Mouse (Mus musculus): ENCODE measurements at regions not wholly inside any gene's neighbourhood (a gene's known extent, or its start where the extent isn't known, plus 50 kb on each side); places are given as distances from the start of the nearest gene placed in this dataset.

GRCm38 (mm10) chr13:72809226-72809625, 180.6 kb downstream of the Irx2 start:
- DNase-seq: no peak

GRCm38 (mm10) chr13:72810626-72811025, 182.0 kb downstream of the Irx2 start:
- no peak for DNase-seq

GRCm38 (mm10) chr13:72814616-72815015, 186.0 kb downstream of the Irx2 start:
- no peak for DNase-seq

- no peak for DNase-seq
Observed at GRCm38 (mm10) chr13:72815236-72815932, 186.8 kb downstream of the Irx2 start.

GRCm38 (mm10) chr13:72815933-72816553, 187.4 kb downstream of the Irx2 start:
- DNase-seq: no peak

GRCm38 (mm10) chr13:72816856-72817255, 188.2 kb downstream of the Irx2 start:
- no peak for DNase-seq

GRCm38 (mm10) chr13:72817521-72817920, 188.9 kb downstream of the Irx2 start:
- DNase-seq: no peak

GRCm38 (mm10) chr13:72817930-72818329, 189.3 kb downstream of the Irx2 start:
- DNase-seq: no peak

- DNase-seq: no peak
Observed at GRCm38 (mm10) chr13:72826613-72827012, 198.0 kb downstream of the Irx2 start.

- DNase-seq: no peak
Observed at GRCm38 (mm10) chr13:72829331-72829730, 200.7 kb downstream of the Irx2 start.

- no peak for DNase-seq
Observed at GRCm38 (mm10) chr13:72833326-72833725, 204.7 kb downstream of the Irx2 start.

- DNase-seq: no peak
Observed at GRCm38 (mm10) chr13:72837016-72837415, 208.4 kb downstream of the Irx2 start.

GRCm38 (mm10) chr13:72848097-72848496, 219.5 kb downstream of the Irx2 start:
- peak in 1 of 2 experiments; percentile 5 for DNase-seq

GRCm38 (mm10) chr13:72849841-72850240, 221.2 kb downstream of the Irx2 start:
- DNase-seq: no peak

- no peak for DNase-seq
Observed at GRCm38 (mm10) chr13:72852896-72853295, 224.3 kb downstream of the Irx2 start.

- no peak for DNase-seq
Observed at GRCm38 (mm10) chr13:72875921-72876320, 247.3 kb downstream of the Irx2 start.

- no peak for DNase-seq
Observed at GRCm38 (mm10) chr13:72894982-72895381, 266.4 kb downstream of the Irx2 start.

- no peak for DNase-seq
Observed at GRCm38 (mm10) chr13:72902576-72902975, 274.0 kb downstream of the Irx2 start.

- DNase-seq: no peak
Observed at GRCm38 (mm10) chr13:72918895-72919294, 290.3 kb downstream of the Irx2 start.

- no peak for DNase-seq
Observed at GRCm38 (mm10) chr13:72920368-72920767, 291.7 kb downstream of the Irx2 start.

- DNase-seq: no peak
Observed at GRCm38 (mm10) chr13:72924560-72925135, 296.0 kb downstream of the Irx2 start.

GRCm38 (mm10) chr13:72937246-72937645, 308.6 kb downstream of the Irx2 start:
- no peak for DNase-seq

- DNase-seq: no peak
Observed at GRCm38 (mm10) chr13:72938156-72938874, 309.7 kb downstream of the Irx2 start.
